Mouse (Mus musculus) left cerebral cortex, adult 8-10 months (tissue): Measurements from ENCODE around the gene Srsf4. TPM values are rescaled to one million over a fixed set of nuclear protein-coding genes. Genes with fewer than 3 reads are reported as not detected.

ENCODE experiments used
- total RNA-seq, 4 experiments: library from RNA; stranded (reverse); gene quantifications; 2 replicates each; pipeline ENCODE4 v1.2.4; 2022

Gene Srsf4
- total RNA-seq, 4 experiments from 2014 or later: 59.8 to 68.7 (median 65.7) TPM

Other genes starting within 250 kb of the Srsf4 start
- gene Ptpru, start 35.3 kb upstream of the Srsf4 start, total RNA-seq: 10 to 100 TPM; 33.5 to 45.1 (median 43.5) TPM
- 10 to 100 TPM; 26.4 to 33.9 (median 31.3) TPM for gene Mecr, start 30.1 kb upstream of the Srsf4 start, total RNA-seq
- 10 to 100 TPM in 3 of 4 experiments, 1 to 10 TPM in 1; 9.5 to 11.6 (median 10.2) TPM for gene Tmem200b, start 48.2 kb downstream of the Srsf4 start, total RNA-seq
- gene Gm10300, start 201.1 kb downstream of the Srsf4 start, total RNA-seq: under 1 TPM in 2 of 4 experiments, not detected in 2; 0.15 to 0.33 TPM
- 10 to 100 TPM; 50.5 to 60.6 (median 55.6) TPM for gene Epb41, start 201.7 kb downstream of the Srsf4 start, total RNA-seq